Mouse (Mus musculus) MEL (cell line): ENCODE data around the gene Dnmt3c.
A peak's percentile ranks its signal among the peaks of the same experiment; 100 is the strongest.

Experiments used
- BHLHE40 ChIP-seq: IDR thresholded peaks from 2 replicates; pipeline ENCODE4 v1.6.1; 2012; ENCODE audit warnings: low read depth, mild to moderate bottlenecking, inconsistent platforms, low read length, improper control_type of control experiment, borderline replicate concordance
- CTCF ChIP-seq, 3 experiments: IDR thresholded peaks in 2 of 3; conservative IDR thresholded peaks in 1 of 3; 2 replicates each; pipeline ENCODE4 v1.5.1; 2011 to 2012; ENCODE audit warnings: low read length in 3 of 3, low read depth in 2 of 3, mild to moderate bottlenecking in 2 of 3, improper control_type of control experiment in 1 of 3, inconsistent platforms in 1 of 3, mixed read lengths in 1 of 3, moderate library complexity in 1 of 3; ENCODE audit not compliant: control insufficient read depth in 1 of 3, insufficient read depth in 1 of 3, poor library complexity in 1 of 3, severe bottlenecking in 1 of 3
- MEF2A ChIP-seq: IDR thresholded peaks from 2 replicates; pipeline ENCODE4 v1.6.1; 2014; ENCODE audit warnings: low read depth, mild to moderate bottlenecking, inconsistent platforms, low read length, improper control_type of control experiment; ENCODE audit not compliant: poor library complexity, insufficient replicate concordance, severe bottlenecking; ENCODE audit errors: extremely low read depth
- MYB ChIP-seq: IDR thresholded peaks from 2 replicates; pipeline ENCODE4 v1.6.1; 2011; ENCODE audit warnings: mild to moderate bottlenecking, low read depth, low read length, improper control_type of control experiment
- POLR2A ChIP-seq, 2 experiments: IDR thresholded peaks; 2 replicates each; pipeline ENCODE4 v1.6.1; 2011 to 2012; ENCODE audit warnings: low read length in 2 of 2, mild to moderate bottlenecking in 2 of 2, control low read depth in 1 of 2, improper control_type of control experiment in 1 of 2, low read depth in 1 of 2, moderate library complexity in 1 of 2; ENCODE audit not compliant: control insufficient read depth in 1 of 2, insufficient read depth in 1 of 2, poor library complexity in 1 of 2
- RAD21 ChIP-seq: IDR thresholded peaks from 2 replicates; pipeline ENCODE4 v1.6.1; 2011; ENCODE audit warnings: mild to moderate bottlenecking, low read depth, low read length, improper control_type of control experiment
- UBTF ChIP-seq: IDR thresholded peaks from 2 replicates; pipeline ENCODE4 v1.6.1; 2012; ENCODE audit warnings: low read depth, mild to moderate bottlenecking, inconsistent platforms, low read length, improper control_type of control experiment, moderate library complexity, borderline replicate concordance; ENCODE audit not compliant: insufficient read depth
- ZNF384 ChIP-seq: IDR thresholded peaks from 2 replicates; pipeline ENCODE4 v1.6.1; 2012; ENCODE audit warnings: low read depth, mild to moderate bottlenecking, inconsistent platforms, low read length, improper control_type of control experiment

- peak; percentile 10 to 45 (median 11); a peak in 2 of 6 replicates for TF ChIP-seq CTCF (IDR thresholded peaks at IDR 0.05 in 2 of 3, conservative IDR thresholded peaks at IDR 0.05 in 1 of 3; ENCODE audit: control insufficient read depth in 1 of 3, insufficient read depth in 1 of 3, low read depth in 2 of 3, low read length in 3 of 3, poor library complexity in 1 of 3, severe bottlenecking in 1 of 3)
- TF ChIP-seq UBTF, result no peak
- no peak for TF ChIP-seq MYB
- TF ChIP-seq POLR2A (IDR thresholded peaks at IDR 0.05; ENCODE audit: control insufficient read depth in 1 of 2, insufficient read depth in 1 of 2, low read depth in 1 of 2, low read length in 2 of 2, poor library complexity in 1 of 2), result no peak
- TF ChIP-seq BHLHE40, result no peak
- TF ChIP-seq RAD21, result peak; percentile 47
- TF ChIP-seq MEF2A, result no peak
- no peak for TF ChIP-seq ZNF384
Measured at GRCm38 (mm10) chr2:153672619-153673018, 23.8 kb upstream of the Dnmt3c start.
